Mouse (Mus musculus) stomach, embryonic 14.5 days (tissue): Measurements from ENCODE around the gene Ralgps2. TPM values are rescaled to one million over a fixed set of nuclear protein-coding genes. Genes with fewer than 3 reads are reported as not detected.

ENCODE experiments used
- ATAC-seq: fragments of 200-750 bp; cut with Nextera tagmentation; 2 replicates; pipeline ENCODE4 v1.8.0; 2017; ENCODE audit warnings: low read depth, moderate TSS enrichment; ENCODE audit not compliant: insufficient number of reproducible peaks, insufficient read depth, low FRiP score
- H3K27ac ChIP-seq: fragments of 300-500 bp; sonication (generic); 2 replicates; pipeline ENCODE4 v1.5.1; 2014; ENCODE audit warnings: mild to moderate bottlenecking, low read length, moderate library complexity, mixed read lengths
- H3K27me3 ChIP-seq: fragments of 300-500 bp; sonication (generic); 2 replicates; pipeline ENCODE4 v1.6.1; 2014; ENCODE audit warnings: low read length, control low read depth, mixed read lengths; ENCODE audit not compliant: control insufficient read depth, insufficient read depth
- H3K36me3 ChIP-seq: fragments of 300-500 bp; sonication (generic); 2 replicates; pipeline ENCODE4 v1.6.1; 2014; ENCODE audit warnings: mild to moderate bottlenecking, control low read depth, low read length, moderate library complexity, mixed read lengths; ENCODE audit not compliant: control insufficient read depth, insufficient read depth
- H3K4me1 ChIP-seq: fragments of 300-500 bp; sonication (generic); 2 replicates; pipeline ENCODE4 v1.6.1; 2014; ENCODE audit warnings: low read length, control low read depth, mixed read lengths; ENCODE audit not compliant: control insufficient read depth, insufficient read depth
- H3K4me2 ChIP-seq: fragments of 300-500 bp; sonication (generic); replicated peaks from 2 replicates; pipeline ENCODE4 v1.6.1; 2014; ENCODE audit warnings: low read depth, low read length, control low read depth
- H3K4me3 ChIP-seq: fragments of 300-500 bp; sonication (generic); 2 replicates; pipeline ENCODE4 v1.5.1; 2014; ENCODE audit warnings: low read depth, low read length, control low read depth
- H3K9ac ChIP-seq: fragments of 300-500 bp; sonication (generic); replicated peaks from 2 replicates; pipeline ENCODE4 v1.6.1; 2014; ENCODE audit warnings: low read depth, mild to moderate bottlenecking, control low read depth, low read length, moderate library complexity, mixed read lengths
- H3K9me3 ChIP-seq: fragments of 300-500 bp; sonication (generic); 2 replicates; pipeline ENCODE4 v1.6.1; 2016; ENCODE audit warnings: low read depth, low read length, control low read depth; ENCODE audit not compliant: control insufficient read depth
- WGBS: fragments of 180-500 bp; shearing (Covaris S2); extraction: QIAGEN DNeasy Blood & Tissue Kit; methylation state at CpG from one replicate; pipeline ENCODE4 v1.1.7; 2014; 5-methylcytosine and 5-hydroxymethylcytosine counted together
- polyA plus RNA-seq: library from polyadenylated mRNA; unstranded; fragments of >200 nt; fragmentation: Nextera tagmentation; extraction: Ambion mirVana; gene quantifications from 2 replicates; pipeline ENCODE4 v1.2.1, GENCODE M21; 2014

Ralgps2 gene
- polyA plus RNA-seq, 1 experiment from 2014 or later = 55.1 TPM

GRCm38 (mm10) chr1:156761430-156761801 lies 178.0 kb downstream of the Ralgps2 start:
- H3K27me3 ChIP-seq = no peaks in the 10 kb centered on the region
- H3K4me1 ChIP-seq = no peaks in the 10 kb centered on the region; the same call in 1 of the 2 replicates
- no peak overlapping the region for H3K4me3 ChIP-seq
- WGBS = 70% methylated on average over 10 of the region's 10 CpGs
- peak overlapping the region; percentile 11; the same call in 1 of the 2 replicates for H3K27ac ChIP-seq
- no peak for ATAC-seq
- peaks cover 4% of the 10 kb centered on the region; the same call in 1 of the 2 replicates for H3K9me3 ChIP-seq
- H3K4me2 ChIP-seq = no peak overlapping the region
- H3K9ac ChIP-seq = no peak overlapping the region
- H3K36me3 ChIP-seq = no peaks in the 10 kb centered on the region

- H3K36me3 ChIP-seq = no peaks in the 10 kb centered on the region
- H3K9ac ChIP-seq = no peak overlapping the region
- peak overlapping the region; percentile 11; the same call in 1 of the 2 replicates for H3K27ac ChIP-seq
- H3K4me1 ChIP-seq = no peaks in the 10 kb centered on the region; the same call in 1 of the 2 replicates
- no peaks in the 10 kb centered on the region for H3K9me3 ChIP-seq
- no peaks in the 10 kb centered on the region for H3K27me3 ChIP-seq
- ATAC-seq = no peak
- WGBS = 68% methylated on average over 13 of the region's 13 CpGs
- H3K4me2 ChIP-seq = no peak overlapping the region
- H3K4me3 ChIP-seq = no peak overlapping the region
Measured at GRCm38 (mm10) chr1:156760549-156761429, 178.6 kb downstream of the Ralgps2 start.

- Histone ChIP-seq H3K9me3 (no peaks in the 10 kb centered on the region), H3K36me3 (no peaks in the 10 kb centered on the region), H3K9ac (no peak overlapping the region), H3K4me2 (no peak overlapping the region), H3K4me3 (no peak overlapping the region), H3K27ac (no peak overlapping the region), H3K4me1 (peaks cover 8% of the 10 kb centered on the region; the same call in 1 of the 2 replicates), H3K27me3 (no peaks in the 10 kb centered on the region)
- 48% methylated on average over 4 of the region's 4 CpGs for WGBS
- ATAC-seq = no peak
Measured at GRCm38 (mm10) chr1:156758326-156758725, 181.1 kb downstream of the Ralgps2 start.

- no peak for ATAC-seq
- Histone ChIP-seq H3K4me2 (no peak overlapping the region), H3K9me3 (no peaks in the 10 kb centered on the region), H3K4me3 (no peak overlapping the region), H3K36me3 (no peaks in the 10 kb centered on the region), H3K27ac (no peak overlapping the region), H3K4me1 (peaks cover 20% of the 10 kb centered on the region), H3K27me3 (no peaks in the 10 kb centered on the region), H3K9ac (no peak overlapping the region)
- WGBS = 47% methylated on average over 15 of the region's 15 CpGs
Measured at GRCm38 (mm10) chr1:156754608-156755413, 184.6 kb downstream of the Ralgps2 start.

Other genes with a start within 250 kb of the Ralgps2 start
- 32.4 and 34.6 TPM in 2 replicates for gene Fam20b, start 220.5 kb downstream of the Ralgps2 start, polyA plus RNA-seq
- gene Angptl1, start 101.1 kb downstream of the Ralgps2 start, polyA plus RNA-seq = 23.0 and 24.7 TPM in 2 replicates
- gene Tex35, start 169.1 kb upstream of the Ralgps2 start, polyA plus RNA-seq = not detected in 2 replicates